Mouse (Mus musculus): ENCODE measurements at regions not wholly inside any gene's neighbourhood (a gene's known extent, or its start where the extent isn't known, plus 50 kb on each side); places are given as distances from the start of the nearest gene placed in this dataset.

DNA sequence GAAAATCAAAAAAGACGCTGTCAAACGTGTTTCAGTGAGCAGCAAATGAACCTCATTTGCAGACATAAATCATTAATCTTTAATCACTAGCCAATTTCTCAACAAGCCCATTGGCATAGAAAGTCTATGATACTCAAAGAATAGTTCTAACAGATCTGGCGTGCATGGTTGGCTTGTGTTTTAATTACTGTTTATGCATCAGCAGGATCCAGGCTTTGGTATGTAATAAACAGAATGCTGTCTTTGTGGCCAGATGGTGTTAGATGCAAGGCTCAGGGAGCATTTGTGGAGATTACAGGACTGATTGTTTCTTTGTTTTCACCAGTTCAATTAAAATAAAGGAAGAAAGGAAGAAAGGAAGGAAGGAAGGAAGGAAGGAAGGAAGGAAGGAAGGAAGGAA is 1094.3 kb upstream of the Slc7a12 start:
- TF ChIP-seq CTCF (IDR thresholded peaks at IDR 0.05; ENCODE audit: borderline replicate concordance, insufficient read depth, low read depth, low read length) (0 out of 2 replicates have a peak, but pooled peaks have one; percentile 6), POLR2A (IDR thresholded peaks at IDR 0.05; ENCODE audit: borderline replicate concordance, insufficient read depth, low read length) (no peak)

Data from cerebellum, adult 2 months (tissue).